16 mouse cellular contexts compared by ENCODE assay signal in genomic region chr14:12343451-12343941, GRCm38 (mm10). TPM values are rescaled to one million over a fixed set of nuclear protein-coding genes. Genes with fewer than 3 reads are reported as not detected.
DNase-seq lines count a peak whose midpoint lies in the region; ATAC-seq and TF ChIP-seq lines count a peak whose summit lies in the region.
"Had no signal": no experiment of that assay in that cellular context is flagged by ENCODE, and none has a peak within 500 bp of the region (broad histone marks: within the 10 kb centered on the region; RNA-seq: fewer than 3 reads in every experiment).

No protein-coding gene starts in this region.

- H3K36me3 ChIP-seq in midbrain, embryonic 10.5 days = no peaks in the 10 kb centered on the region
- no peaks in the 10 kb centered on the region for H3K36me3 ChIP-seq in midbrain, postnatal 0 days (ENCODE audit: insufficient read depth, low read length)
- no peaks in the 10 kb centered on the region for H3K36me3 ChIP-seq in embryonic facial prominence, embryonic 10.5 days (replicated peaks)
- H3K36me3 ChIP-seq in forebrain, embryonic 15.5 days = no peaks in the 10 kb centered on the region
- H3K36me3 ChIP-seq: intestine, embryonic 15.5 days; liver, embryonic 13.5 days had no signal

- H3K4me1 ChIP-seq in midbrain, embryonic 10.5 days = peaks cover 54% of the 10 kb centered on the region
- H3K4me1 ChIP-seq in midbrain, postnatal 0 days (ENCODE audit: insufficient read depth, low read length) = no peaks in the 10 kb centered on the region
- H3K4me1 ChIP-seq in embryonic facial prominence, embryonic 10.5 days = peaks cover 52% of the 10 kb centered on the region
- peaks cover 62% of the 10 kb centered on the region for H3K4me1 ChIP-seq in forebrain, embryonic 15.5 days
- H3K4me1 ChIP-seq: liver, embryonic 13.5 days had no signal

- no peak for TF ChIP-seq CTCF in midbrain, postnatal 0 days (IDR thresholded peaks at IDR 0.05)

- peaks cover 100% of the 10 kb centered on the region for H3K27me3 ChIP-seq in midbrain, embryonic 10.5 days (ENCODE audit: low read depth, poor library complexity, severe bottlenecking)
- peaks cover 87% of the 10 kb centered on the region for H3K27me3 ChIP-seq in midbrain, postnatal 0 days (ENCODE audit: insufficient read depth, low read length)
- peaks cover 100% of the 10 kb centered on the region for H3K27me3 ChIP-seq in embryonic facial prominence, embryonic 10.5 days (replicated peaks; ENCODE audit: low read depth, poor library complexity, severe bottlenecking)
- H3K27me3 ChIP-seq in forebrain, embryonic 15.5 days = peaks cover 22% of the 10 kb centered on the region
- H3K27me3 ChIP-seq: CH12.LX had no signal

- H3K4me3 ChIP-seq in midbrain, embryonic 10.5 days = peak overlapping the region; percentile 46
- H3K4me3 ChIP-seq in midbrain, postnatal 0 days (ENCODE audit: low read depth, low read length) = no peak overlapping the region
- peak overlapping the region; percentile 50 for H3K4me3 ChIP-seq in embryonic facial prominence, embryonic 10.5 days
- peak overlapping the region; percentile 51 for H3K4me3 ChIP-seq in forebrain, embryonic 15.5 days
- H3K4me3 ChIP-seq: intestine, embryonic 15.5 days; liver, embryonic 13.5 days had no signal

- ATAC-seq in midbrain, postnatal 0 days (ENCODE audit: low FRiP score) = no peak
- ATAC-seq in forebrain, embryonic 15.5 days (replicated peaks) = no peak
- ATAC-seq: intestine, embryonic 15.5 days had no signal

- no peak overlapping the region for H3K4me2 ChIP-seq in midbrain, postnatal 0 days (ENCODE audit: low read depth, low read length, poor library complexity, severe bottlenecking)
- H3K4me2 ChIP-seq in forebrain, embryonic 15.5 days (replicated peaks) = peak overlapping the region; percentile 62
- H3K4me2 ChIP-seq: intestine, embryonic 15.5 days; liver, embryonic 13.5 days had no signal

- no peaks in the 10 kb centered on the region for H3K9me3 ChIP-seq in midbrain, embryonic 10.5 days (replicated peaks)
- no peaks in the 10 kb centered on the region for H3K9me3 ChIP-seq in midbrain, postnatal 0 days (ENCODE audit: low read length)
- H3K9me3 ChIP-seq in embryonic facial prominence, embryonic 10.5 days = no peaks in the 10 kb centered on the region
- H3K9me3 ChIP-seq in forebrain, embryonic 15.5 days = no peaks in the 10 kb centered on the region
- H3K9me3 ChIP-seq: intestine, embryonic 15.5 days; liver, embryonic 13.5 days had no signal

- peak overlapping the region; percentile 72 for H3K27ac ChIP-seq in midbrain, embryonic 10.5 days (replicated peaks)
- no peak overlapping the region for H3K27ac ChIP-seq in midbrain, postnatal 0 days (ENCODE audit: low read depth, low read length)
- H3K27ac ChIP-seq in embryonic facial prominence, embryonic 10.5 days (replicated peaks) = peak overlapping the region; percentile 48; the same call in 1 of the 2 replicates
- H3K27ac ChIP-seq in forebrain, embryonic 15.5 days (replicated peaks) = peak overlapping the region; percentile 95
- H3K27ac ChIP-seq: intestine, embryonic 15.5 days; liver, embryonic 13.5 days had no signal

- H3K9ac ChIP-seq in midbrain, postnatal 0 days (replicated peaks; ENCODE audit: low read length, poor library complexity, severe bottlenecking) = no peak overlapping the region
- H3K9ac ChIP-seq in forebrain, embryonic 15.5 days (replicated peaks) = peak overlapping the region; percentile 65
- H3K9ac ChIP-seq: intestine, embryonic 15.5 days; liver, embryonic 13.5 days had no signal

- DNase-seq in midbrain, embryonic 10.5 days (ENCODE audit: low spot score) = peak; percentile 45
- no peak for DNase-seq in midbrain, postnatal 0 days (ENCODE audit: low spot score)
- peak; percentile 45 for DNase-seq in embryonic facial prominence, embryonic 10.5 days (ENCODE audit: low spot score)
- DNase-seq in retina, embryonic 14.5 days (ENCODE audit: low spot score) = peak; percentile 48
- DNase-seq in right cerebral cortex, postnatal 25 days = no peak
- DNase-seq in kidney, adult 9 months = no peak
- DNase-seq: cerebellum, adult 2 months; liver, embryonic 13.5 days; lung, postnatal 14 days; right cerebral cortex, adult 18-20 months had no signal

- 2% methylated on average over 20 of the region's 20 CpGs for WGBS in midbrain, embryonic 10.5 days
- WGBS in midbrain, postnatal 0 days = 4% methylated on average over 20 of the region's 20 CpGs
- under 1% methylated on average over 20 of the region's 20 CpGs for WGBS in embryonic facial prominence, embryonic 10.5 days
- 5% methylated on average over 20 of the region's 20 CpGs for WGBS in forebrain, embryonic 15.5 days

RNA-seq across cellular contexts. Expression of gene Fezf2, which starts 4.5 kb away (rescaled TPM):
- polyA plus RNA-seq in midbrain, embryonic 10.5 days (2016; fragmentation: Nextera tagmentation; extraction: Ambion mirVana) = 5.0 and 9.8 TPM in 2 replicates
- 0.19 and 0.93 TPM in 2 replicates for total RNA-seq in midbrain, postnatal 0 days (2014; rRNA removed)
- polyA plus RNA-seq in midbrain, postnatal 0 days (2015; fragmentation: Nextera tagmentation; extraction: Ambion mirVana) = 0.70 and 1.7 TPM in 2 replicates
- 2.8 and 3.2 TPM in 2 replicates for polyA plus RNA-seq in embryonic facial prominence, embryonic 10.5 days (2016; fragmentation: Nextera tagmentation; extraction: Ambion mirVana)
- polyA plus RNA-seq in forebrain, embryonic 15.5 days (2015; fragmentation: Nextera tagmentation; extraction: Ambion mirVana) = 90.9 and 94.3 TPM in 2 replicates
- total RNA-seq: adrenal gland, postnatal 4 days; CH12.LX; heart, postnatal 25 days had no signal
- polyA plus RNA-seq: cerebellum, adult 2 months; gonadal fat pad, adult 2 months; intestine, embryonic 15.5 days; liver, embryonic 13.5 days had no signal

RNA-seq across cellular contexts. Expression of gene 3830406C13Rik, which starts 59.5 kb away (rescaled TPM):
- 25.1 and 25.5 TPM in 2 replicates for polyA plus RNA-seq in midbrain, embryonic 10.5 days (2016; fragmentation: Nextera tagmentation; extraction: Ambion mirVana)
- total RNA-seq in midbrain, postnatal 0 days (2014; rRNA removed) = 20.8 and 26.4 TPM in 2 replicates
- polyA plus RNA-seq in midbrain, postnatal 0 days (2015; fragmentation: Nextera tagmentation; extraction: Ambion mirVana) = 36.3 and 37.3 TPM in 2 replicates
- 20.9 and 25.9 TPM in 2 replicates for polyA plus RNA-seq in embryonic facial prominence, embryonic 10.5 days (2016; fragmentation: Nextera tagmentation; extraction: Ambion mirVana)
- polyA plus RNA-seq in forebrain, embryonic 15.5 days (2015; fragmentation: Nextera tagmentation; extraction: Ambion mirVana) = 44.9 and 48.7 TPM in 2 replicates

RNA-seq across cellular contexts. Expression of gene Gm49355, which starts 59.7 kb away (rescaled TPM):
- 0.06 and 0.09 TPM in 2 replicates for polyA plus RNA-seq in midbrain, embryonic 10.5 days (2016; fragmentation: Nextera tagmentation; extraction: Ambion mirVana)
- not detected in 2 replicates for total RNA-seq in midbrain, postnatal 0 days (2014; rRNA removed)
- 0.06 and 0.27 TPM in 2 replicates for polyA plus RNA-seq in midbrain, postnatal 0 days (2015; fragmentation: Nextera tagmentation; extraction: Ambion mirVana)
- polyA plus RNA-seq in embryonic facial prominence, embryonic 10.5 days (2016; fragmentation: Nextera tagmentation; extraction: Ambion mirVana) = 0.07 and 0.16 TPM in 2 replicates
- 0.17 TPM in 2 replicates for polyA plus RNA-seq in forebrain, embryonic 15.5 days (2015; fragmentation: Nextera tagmentation; extraction: Ambion mirVana)
- total RNA-seq: adrenal gland, postnatal 4 days had no signal

Comparison
In these comparisons a context has a peak if more than half of its experiments do, and no peak if none do; other contexts are left out.
1. DNase-seq: peak in midbrain, embryonic 10.5 days (single experiment), embryonic facial prominence, embryonic 10.5 days (single experiment) and retina, embryonic 14.5 days (single experiment); none in midbrain, postnatal 0 days (single experiment), right cerebral cortex, postnatal 25 days (single experiment) and kidney, adult 9 months (single experiment).